Mouse (Mus musculus): ENCODE results near the gene Ier5l. TPM values are rescaled to one million over a fixed set of nuclear protein-coding genes. Genes with fewer than 3 reads are reported as not detected.

Gene Ier5l
- polyA plus RNA-seq, 1 experiment from 2014 or later, result 3.1 TPM

DNA sequence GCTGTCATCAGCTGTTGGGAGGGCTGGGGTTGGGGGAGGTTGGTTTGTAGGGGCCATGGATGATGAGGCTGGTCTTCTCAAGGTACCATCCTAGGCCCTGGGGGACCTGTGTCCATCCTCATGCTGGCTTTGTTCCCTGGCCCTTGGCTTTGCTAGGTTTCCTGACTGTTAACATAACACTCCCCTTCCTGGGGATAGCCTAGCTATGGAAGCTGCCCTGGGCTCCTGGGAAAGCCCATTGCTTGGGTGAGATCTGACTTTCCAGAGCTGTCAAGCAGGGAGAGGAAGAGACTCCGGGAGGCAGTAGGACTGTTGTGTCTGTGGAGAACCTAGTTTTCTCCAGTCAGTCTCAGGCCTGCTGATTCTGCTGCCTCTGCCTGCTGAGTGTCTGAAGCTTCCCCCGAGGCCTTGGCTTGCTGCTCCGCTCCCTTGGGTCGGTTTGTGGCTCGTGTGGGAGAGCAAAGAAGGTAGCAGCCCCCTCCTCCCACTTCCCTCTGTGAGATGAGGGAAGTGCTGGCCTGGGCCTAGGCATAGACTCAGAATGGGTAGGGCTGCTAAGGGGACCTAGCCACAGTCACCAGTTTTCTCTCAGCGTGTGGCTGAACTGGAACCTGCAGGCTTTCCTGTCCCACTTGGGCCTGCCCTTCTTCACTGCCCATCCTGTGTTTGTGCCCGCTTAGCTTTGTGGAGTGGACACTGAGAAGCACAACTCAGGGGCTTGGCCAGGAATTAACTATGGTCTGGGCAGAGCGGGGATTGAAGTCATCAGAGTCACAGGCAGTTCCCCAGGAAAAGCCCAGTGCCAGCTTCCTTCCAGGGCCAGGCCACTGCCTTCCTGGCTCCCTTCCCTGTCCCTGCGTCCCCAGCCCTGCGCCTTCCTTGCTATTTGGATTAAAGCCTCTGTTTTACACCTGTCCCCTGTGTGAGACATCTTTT lies 26.9 kb downstream of the Ier5l start:
- peaks cover 61% of the 10 kb centered on the region for H3K36me3 ChIP-seq
- peak overlapping the region; percentile 38; the same call in 1 of the 2 replicates for H3K9ac ChIP-seq
- H3K27ac ChIP-seq (replicated peaks), result peak overlapping the region; percentile 38; the same call in 1 of the 2 replicates
- H3K27me3 ChIP-seq, result no peaks in the 10 kb centered on the region
- 75% methylated on average over 10 of the region's 10 CpGs for WGBS
- no peaks in the 10 kb centered on the region for H3K9me3 ChIP-seq
- no peak overlapping the region for H3K4me2 ChIP-seq
- peaks cover 35% of the 10 kb centered on the region for H3K4me1 ChIP-seq (replicated peaks)
- no peak for ATAC-seq (ENCODE audit: low read depth)
- no peak overlapping the region for H3K4me3 ChIP-seq

- H3K4me3 ChIP-seq, result no peak overlapping the region
- no peak overlapping the region for H3K4me2 ChIP-seq
- no peaks in the 10 kb centered on the region for H3K9me3 ChIP-seq
- H3K9ac ChIP-seq, result 0 out of 2 replicates have a peak overlapping the region, but pooled peaks have one; percentile 17
- H3K27me3 ChIP-seq, result no peaks in the 10 kb centered on the region
- peaks cover 60% of the 10 kb centered on the region for H3K36me3 ChIP-seq
- peaks cover 54% of the 10 kb centered on the region for H3K4me1 ChIP-seq (replicated peaks)
- 31% methylated on average over 2 of the region's 2 CpGs for WGBS
- ATAC-seq (ENCODE audit: low read depth), result no peak
- peak overlapping the region; percentile 46 for H3K27ac ChIP-seq (replicated peaks)
Measured at GRCm38 (mm10) chr2:30445312-30445711, 28.7 kb downstream of the Ier5l start.

- Histone ChIP-seq H3K4me2 (no peak overlapping the region), H3K27me3 (no peaks in the 10 kb centered on the region), H3K36me3 (peaks cover 60% of the 10 kb centered on the region), H3K9me3 (no peaks in the 10 kb centered on the region), H3K4me3 (no peak overlapping the region), H3K9ac (0 out of 2 replicates have a peak overlapping the region, but pooled peaks have one; percentile 2), H3K27ac (replicated peaks) (peak overlapping the region; percentile 99), H3K4me1 (replicated peaks) (peaks cover 63% of the 10 kb centered on the region)
- no peak for ATAC-seq (ENCODE audit: low read depth)
Measured at GRCm38 (mm10) chr2:30444450-30444849, 29.6 kb downstream of the Ier5l start.

DNA sequence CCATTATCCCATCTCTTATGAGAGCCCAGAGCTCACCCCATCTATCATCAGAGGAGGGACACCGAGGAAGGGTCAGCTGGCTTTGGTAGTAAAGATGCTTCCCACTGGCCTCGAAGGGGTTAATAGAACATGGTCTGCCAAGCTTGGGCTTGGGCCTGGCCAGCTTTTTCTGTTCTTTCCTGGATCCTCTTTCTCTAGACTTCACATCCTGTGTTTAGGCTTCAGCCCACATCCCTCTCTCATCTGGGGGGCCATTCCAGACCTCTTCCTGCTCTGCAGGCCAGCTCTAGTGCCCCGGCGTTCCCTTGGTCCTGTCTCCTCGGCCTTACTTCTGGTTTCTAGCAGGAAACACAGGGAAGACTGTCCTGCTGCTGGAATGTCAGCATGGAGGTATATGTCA lies 30.0 kb downstream of the Ier5l start:
- Histone ChIP-seq H3K27me3 (no peaks in the 10 kb centered on the region), H3K9me3 (no peaks in the 10 kb centered on the region), H3K4me1 (replicated peaks) (peaks cover 63% of the 10 kb centered on the region), H3K4me3 (no peak overlapping the region), H3K4me2 (no peak overlapping the region), H3K36me3 (peaks cover 60% of the 10 kb centered on the region), H3K27ac (replicated peaks) (peak overlapping the region; percentile 99), H3K9ac (0 out of 2 replicates have a peak overlapping the region, but pooled peaks have one; percentile 74)
- no peak for ATAC-seq (ENCODE audit: low read depth)
- WGBS, result 84% methylated on average over 5 of the region's 5 CpGs

GRCm38 (mm10) chr2:30443281-30443680 lies 30.7 kb downstream of the Ier5l start:
- Histone ChIP-seq H3K9ac (peak overlapping the region; percentile 74; the same call in 1 of the 2 replicates), H3K4me3 (no peak overlapping the region), H3K4me1 (replicated peaks) (peaks cover 63% of the 10 kb centered on the region), H3K27me3 (no peaks in the 10 kb centered on the region), H3K4me2 (no peak overlapping the region; the same call in 1 of the 2 replicates), H3K36me3 (peaks cover 60% of the 10 kb centered on the region), H3K27ac (replicated peaks) (peak overlapping the region; percentile 99), H3K9me3 (no peaks in the 10 kb centered on the region)
- no peak for ATAC-seq (ENCODE audit: low read depth)
- WGBS, result 79% methylated on average over 4 of the region's 4 CpGs

- peaks cover 63% of the 10 kb centered on the region for H3K4me1 ChIP-seq (replicated peaks)
- H3K9me3 ChIP-seq, result no peaks in the 10 kb centered on the region
- H3K9ac ChIP-seq, result peak overlapping the region; percentile 74
- WGBS, result 50% methylated on average over 5 of the region's 5 CpGs
- peak overlapping the region; percentile 48 for H3K4me2 ChIP-seq
- H3K4me3 ChIP-seq, result peak overlapping the region; percentile 12
- peaks cover 63% of the 10 kb centered on the region for H3K36me3 ChIP-seq
- H3K27me3 ChIP-seq, result no peaks in the 10 kb centered on the region
- H3K27ac ChIP-seq (replicated peaks), result peak overlapping the region; percentile 99
- ATAC-seq (ENCODE audit: low read depth), result no peak
Measured at GRCm38 (mm10) chr2:30442498-30442890, 31.5 kb downstream of the Ier5l start.

DNA sequence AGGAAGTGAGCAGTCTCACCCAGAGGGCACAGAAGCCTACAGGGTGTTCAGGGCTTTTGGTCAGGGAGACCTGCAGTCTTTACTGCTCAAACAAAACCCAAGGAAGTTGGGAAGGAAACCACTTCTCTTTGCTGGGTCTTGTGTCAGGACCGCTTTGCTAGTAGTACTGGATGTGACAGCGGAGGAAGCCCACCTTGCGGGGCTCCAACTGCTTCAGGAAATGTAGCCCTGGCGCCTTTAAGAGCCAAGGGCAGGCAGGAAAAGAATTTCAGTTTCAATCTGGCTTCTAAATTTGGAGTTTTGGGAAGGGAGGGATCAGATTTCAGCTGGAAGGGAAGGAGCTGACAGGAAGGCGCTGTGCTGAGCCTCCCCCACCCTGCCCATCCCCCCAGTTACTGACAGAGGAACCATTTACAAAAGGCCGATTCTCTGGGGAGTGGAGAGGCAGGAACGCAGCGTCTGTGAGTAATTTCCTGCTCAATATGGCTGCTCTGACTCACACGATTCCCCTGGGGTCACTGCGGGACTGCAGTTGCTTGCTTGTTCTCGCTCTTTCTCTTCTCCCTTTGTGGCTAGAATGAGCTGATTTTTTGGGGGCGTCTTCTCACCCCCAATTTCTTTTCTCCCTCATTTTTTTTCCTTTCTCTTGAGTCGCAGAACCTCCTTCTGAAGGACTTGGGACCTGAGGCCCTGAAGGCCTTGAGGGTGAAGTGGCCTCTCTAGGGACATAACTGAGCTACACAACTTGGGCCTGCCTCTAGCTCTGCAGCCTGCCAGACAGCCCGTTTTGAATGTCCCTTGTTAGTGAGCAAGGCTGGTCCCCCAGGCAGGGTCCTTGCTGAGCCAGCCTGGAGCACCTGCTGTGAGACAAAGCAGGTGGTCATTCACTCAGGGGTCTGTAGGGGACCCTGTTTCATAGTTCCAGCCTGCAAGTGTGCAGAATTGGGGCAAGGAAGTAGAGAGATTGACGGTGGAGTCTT lies 32.2 kb downstream of the Ier5l start:
- WGBS, result 7% methylated on average over 15 of the region's 15 CpGs
- peaks cover 62% of the 10 kb centered on the region for H3K36me3 ChIP-seq
- peaks cover 63% of the 10 kb centered on the region for H3K4me1 ChIP-seq (replicated peaks)

DNA sequence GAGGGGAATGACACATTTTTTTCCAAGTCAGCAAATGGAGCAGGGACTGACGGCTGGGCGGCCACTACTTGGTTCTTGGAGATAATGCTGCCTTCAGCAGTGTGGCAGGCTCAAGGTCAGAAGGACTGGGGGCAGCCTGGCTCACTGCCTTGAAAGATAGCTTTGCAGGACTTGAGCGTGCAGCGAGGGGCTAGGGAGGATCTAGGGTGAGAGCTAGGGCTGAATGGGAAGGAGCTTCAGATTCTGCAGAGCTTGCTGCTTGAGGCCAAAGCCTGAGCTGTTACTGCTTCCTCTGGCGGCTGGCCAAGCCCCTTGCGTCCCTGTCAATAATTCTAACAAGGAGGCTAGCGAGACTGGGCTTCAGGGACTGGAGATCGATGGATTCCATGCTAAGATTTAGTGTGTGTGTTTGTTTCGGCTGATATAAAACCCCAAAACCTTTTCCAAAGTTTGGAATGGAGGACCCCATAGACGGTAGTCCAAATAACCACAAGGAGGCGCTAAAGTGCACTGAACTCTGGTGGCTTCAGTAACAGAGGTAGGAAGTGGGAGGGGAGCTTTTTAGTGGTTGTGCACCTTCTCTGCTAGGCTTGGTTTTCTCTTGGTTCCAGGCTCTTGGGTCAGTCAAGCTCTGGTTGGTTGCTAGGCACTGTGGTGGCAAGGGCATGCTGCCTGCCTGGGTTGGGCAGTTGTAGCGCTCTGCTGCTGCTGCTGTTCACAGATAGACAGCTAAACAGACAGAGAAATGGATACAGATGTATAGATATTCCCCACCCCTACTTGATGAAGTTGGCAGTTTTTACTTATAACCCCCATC lies 33.1 kb downstream of the Ier5l start:
- H3K36me3 ChIP-seq, result peaks cover 54% of the 10 kb centered on the region

More for the DNA sequence above, 32.2 kb downstream of the Ier5l start:
- Histone ChIP-seq H3K9ac (peak overlapping the region; percentile 74), H3K27me3 (no peaks in the 10 kb centered on the region), H3K4me2 (peak overlapping the region; percentile 48), H3K4me3 (peak overlapping the region; percentile 12), H3K27ac (replicated peaks) (peak overlapping the region; percentile 99), H3K9me3 (no peaks in the 10 kb centered on the region)
- ATAC-seq (ENCODE audit: low read depth), result peak; percentile 80

GRCm38 (mm10) chr2:30440211-30440700 lies 33.8 kb downstream of the Ier5l start:
- Histone ChIP-seq H3K36me3 (peaks cover 49% of the 10 kb centered on the region), H3K4me2 (no peak overlapping the region), H3K4me1 (replicated peaks) (peaks cover 58% of the 10 kb centered on the region), H3K4me3 (no peak overlapping the region), H3K9ac (peak overlapping the region; percentile 57), H3K9me3 (no peaks in the 10 kb centered on the region), H3K27ac (replicated peaks) (peak overlapping the region; percentile 99), H3K27me3 (no peaks in the 10 kb centered on the region)
- 54% methylated on average over 3 of the region's 3 CpGs for WGBS
- no peak for ATAC-seq (ENCODE audit: low read depth)

More for the DNA sequence above, 33.1 kb downstream of the Ier5l start:
- Histone ChIP-seq H3K9me3 (no peaks in the 10 kb centered on the region), H3K4me2 (peak overlapping the region; percentile 48), H3K27ac (replicated peaks) (peak overlapping the region; percentile 99), H3K4me1 (replicated peaks) (peaks cover 63% of the 10 kb centered on the region), H3K27me3 (no peaks in the 10 kb centered on the region), H3K9ac (peak overlapping the region; percentile 74), H3K4me3 (0 out of 2 replicates have a peak overlapping the region, but pooled peaks have one; percentile 3)
- peak; percentile 55 for ATAC-seq (ENCODE audit: low read depth)
- 17% methylated on average over 12 of the region's 12 CpGs for WGBS

DNA sequence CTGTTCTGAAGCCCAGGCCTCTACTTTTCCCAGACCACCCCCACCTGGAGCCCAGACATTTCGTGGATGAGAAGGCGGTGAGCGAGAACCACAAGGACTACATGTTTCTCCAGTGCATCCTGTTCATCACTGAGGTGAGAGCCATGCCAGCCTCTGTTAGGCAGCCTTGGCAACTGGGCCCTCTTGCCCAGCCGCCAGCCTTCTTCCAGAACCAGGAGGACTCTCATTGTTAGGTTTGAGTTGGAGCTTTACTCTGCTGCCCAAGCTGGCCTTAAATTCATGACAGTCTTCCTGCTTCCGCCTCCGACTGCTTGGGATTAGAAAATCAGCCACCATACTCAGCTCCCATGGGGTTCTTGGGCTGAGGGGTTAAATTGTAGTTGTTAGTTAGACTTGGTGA lies 34.4 kb downstream of the Ier5l start:
- Histone ChIP-seq H3K4me3 (no peak overlapping the region), H3K36me3 (peaks cover 49% of the 10 kb centered on the region), H3K9me3 (no peaks in the 10 kb centered on the region), H3K27ac (replicated peaks) (peak overlapping the region; percentile 99; the same call in 1 of the 2 replicates), H3K27me3 (no peaks in the 10 kb centered on the region), H3K4me2 (no peak overlapping the region), H3K9ac (peak overlapping the region; percentile 14; the same call in 1 of the 2 replicates), H3K4me1 (replicated peaks) (peaks cover 52% of the 10 kb centered on the region)
- 93% methylated on average over 6 of the region's 6 CpGs for WGBS
- no peak for ATAC-seq (ENCODE audit: low read depth)

- no peaks in the 10 kb centered on the region for H3K9me3 ChIP-seq
- no peak overlapping the region for H3K27ac ChIP-seq (replicated peaks)
- no peak overlapping the region for H3K4me2 ChIP-seq
- H3K9ac ChIP-seq, result no peak overlapping the region
- no peak overlapping the region for H3K4me3 ChIP-seq
- 86% methylated on average over 4 of the region's 4 CpGs for WGBS
- peaks cover 51% of the 10 kb centered on the region for H3K36me3 ChIP-seq
- no peaks in the 10 kb centered on the region for H3K27me3 ChIP-seq
- peaks cover 34% of the 10 kb centered on the region for H3K4me1 ChIP-seq (replicated peaks)
- ATAC-seq (ENCODE audit: low read depth), result no peak
Measured at GRCm38 (mm10) chr2:30437791-30438190, 36.2 kb downstream of the Ier5l start.

Measured in neural tube, embryonic 13.5 days (tissue).